Mouse (Mus musculus): Measurements from ENCODE around the gene Arap2. TPM values are rescaled to one million over a fixed set of nuclear protein-coding genes. Genes with fewer than 3 reads are reported as not detected.

Arap2 gene
- total RNA-seq, 2 experiments from 2014 or later: 61.5 to 68.3 TPM

DNA sequence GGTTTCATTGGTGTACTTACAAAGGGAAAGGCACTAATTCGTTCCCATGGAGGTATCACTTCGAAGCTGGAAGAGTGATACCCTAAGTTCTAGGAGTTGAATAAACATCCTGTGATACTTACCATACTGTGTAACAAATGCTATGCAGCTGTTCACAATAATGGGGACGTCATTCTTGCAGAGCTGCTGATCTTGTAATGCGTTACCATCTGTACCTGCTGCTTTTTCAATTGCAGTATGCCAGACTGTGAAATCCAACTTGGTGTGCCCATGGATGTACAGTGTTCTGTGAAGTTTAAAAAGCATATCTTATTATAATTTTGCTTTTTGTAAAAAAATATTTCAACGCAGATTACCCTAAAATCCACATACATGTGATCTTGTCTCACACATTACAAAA, 112.0 kb downstream of the Arap2 start:
- intact Hi-C loops (cut with DNase I): no loop called here
- no peak for DNase-seq (ENCODE audit: low spot score in 2 of 2)

- no peak for DNase-seq (ENCODE audit: low spot score in 2 of 2)
- intact Hi-C loops (cut with DNase I): no loop called here
Observed at GRCm38 (mm10) chr5:62642330-62642729, 123.6 kb downstream of the Arap2 start.

DNA sequence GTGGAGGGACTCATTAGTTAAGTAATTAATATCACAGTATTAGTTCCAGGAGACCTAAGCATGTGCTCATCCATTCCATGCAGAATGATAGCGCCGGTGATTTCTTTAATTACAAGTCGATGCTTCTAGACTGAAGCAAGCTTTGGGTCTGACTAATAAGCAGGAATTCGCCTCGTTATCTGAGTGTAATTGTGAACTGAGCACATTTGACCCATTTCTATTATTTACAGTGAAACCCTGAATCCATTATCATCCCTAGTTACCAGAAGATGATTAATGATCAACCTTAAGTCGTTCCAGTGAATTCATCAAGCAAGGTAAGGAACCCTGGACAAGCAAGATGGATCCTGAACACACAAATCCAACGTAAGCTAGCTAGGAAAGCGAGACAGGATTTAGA, 125.5 kb downstream of the Arap2 start:
- intact Hi-C loops (cut with DNase I): no loop called here
- no peak for DNase-seq (ENCODE audit: low spot score in 2 of 2)

- DNase-seq (ENCODE audit: low spot score in 2 of 2): no peak
- intact Hi-C loops (cut with DNase I): no loop called here
Observed at GRCm38 (mm10) chr5:62636341-62636740, 129.6 kb downstream of the Arap2 start.

- intact Hi-C loops (cut with DNase I): no loop called here
- DNase-seq (ENCODE audit: low spot score in 2 of 2): no peak
Observed at GRCm38 (mm10) chr5:62628901-62629300, 137.1 kb downstream of the Arap2 start.

- no peak for DNase-seq (ENCODE audit: low spot score in 2 of 2)
- intact Hi-C loops (cut with DNase I): no loop called here
Observed at GRCm38 (mm10) chr5:62622848-62623479, 143.0 kb downstream of the Arap2 start.

DNA sequence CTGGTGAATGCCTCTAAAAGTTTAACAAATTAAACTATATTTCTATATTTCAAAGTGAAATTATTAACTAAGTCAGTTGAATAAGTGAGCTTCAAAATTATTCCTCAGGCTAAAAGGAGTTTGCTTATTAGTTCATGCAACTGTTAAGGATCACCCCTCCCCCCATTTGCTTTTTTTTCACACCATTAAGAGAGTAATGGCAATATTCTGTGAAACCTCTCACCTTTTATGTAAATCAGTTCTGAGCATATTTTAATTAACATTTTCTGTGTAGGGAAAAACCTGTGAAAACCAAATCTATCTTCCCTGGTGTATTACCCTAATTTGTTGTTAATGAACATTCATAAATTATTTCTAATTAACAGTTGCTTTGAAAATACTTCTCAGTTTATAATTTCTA, 147.7 kb downstream of the Arap2 start:
- intact Hi-C loops (cut with DNase I): no loop called here

GRCm38 (mm10) chr5:62611990-62612389, 154.0 kb downstream of the Arap2 start:
- no peak for DNase-seq (ENCODE audit: low spot score in 2 of 2)
- intact Hi-C loops (cut with DNase I): no loop called here

More for the DNA sequence above, 147.7 kb downstream of the Arap2 start:
- no peak for DNase-seq (ENCODE audit: low spot score in 2 of 2)

GRCm38 (mm10) chr5:62587348-62587747, 178.6 kb downstream of the Arap2 start:
- no peak for DNase-seq (ENCODE audit: low spot score in 2 of 2)
- intact Hi-C loops (cut with DNase I): no loop called here

DNA sequence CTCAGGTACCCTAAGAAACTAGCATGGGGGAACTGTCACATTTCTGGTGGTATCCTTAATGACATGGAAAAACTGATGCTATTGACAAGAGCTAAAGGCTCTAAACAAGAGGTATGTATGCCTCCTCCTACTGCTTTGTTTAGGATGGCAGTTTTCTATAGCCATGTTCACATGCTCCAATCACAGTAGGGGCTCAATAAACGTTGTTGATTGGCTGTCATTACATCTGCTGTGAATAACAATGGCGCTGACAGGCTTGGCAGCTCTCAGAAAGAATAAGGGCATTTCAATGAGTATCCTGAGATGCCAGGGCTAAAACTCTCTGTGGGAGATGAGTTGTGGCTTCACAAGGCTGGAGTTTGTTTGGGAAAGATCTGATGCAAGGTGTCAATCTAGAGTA, 183.3 kb downstream of the Arap2 start:
- no peak for DNase-seq (ENCODE audit: low spot score in 2 of 2)
- intact Hi-C loops (cut with DNase I): no loop called here

DNA sequence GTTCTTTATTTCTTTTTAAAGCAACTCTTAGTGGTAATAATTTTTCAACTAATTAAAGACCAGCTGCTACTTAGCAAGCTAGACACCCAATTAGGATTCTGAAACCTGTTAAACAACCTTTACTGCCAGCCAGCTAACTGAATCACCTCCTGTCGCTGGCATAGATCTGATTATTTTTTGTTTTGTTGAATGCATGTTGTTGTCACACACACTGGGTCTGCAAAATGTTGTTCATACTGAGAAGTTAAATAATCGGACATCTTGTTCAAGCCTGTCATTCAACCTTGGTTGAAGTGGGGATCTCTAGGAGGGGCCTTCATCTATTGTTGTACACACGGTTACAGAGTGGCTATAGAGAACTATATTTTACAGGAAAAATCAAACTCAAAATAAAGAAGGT, 184.3 kb downstream of the Arap2 start:
- DNase-seq (ENCODE audit: low spot score in 2 of 2): no peak
- intact Hi-C loops (cut with DNase I): no loop called here

DNA sequence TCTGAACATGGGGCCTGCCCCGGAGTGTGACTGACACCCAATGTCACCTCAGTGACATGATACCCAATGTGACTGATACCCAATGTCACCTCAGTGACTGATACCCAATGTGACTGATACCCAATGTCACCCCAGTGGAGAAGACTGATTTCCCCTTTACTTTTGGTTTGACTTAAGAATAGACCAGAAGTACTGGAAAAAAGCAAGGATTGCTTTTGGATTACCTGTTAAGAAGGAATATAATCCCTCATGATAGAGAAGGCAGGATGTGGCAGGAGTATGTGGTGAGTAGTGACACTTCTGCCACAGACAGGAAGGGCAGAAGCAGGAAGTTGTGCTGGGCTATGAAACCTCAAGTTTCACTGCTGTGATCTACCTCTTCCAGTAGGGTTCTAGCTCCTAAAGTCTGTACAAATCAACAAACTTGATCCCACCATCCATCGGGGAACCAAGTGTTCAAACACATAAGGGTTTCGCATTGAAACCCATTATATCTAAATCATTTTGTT, 191.6 kb downstream of the Arap2 start:
- intact Hi-C loops (cut with DNase I): no loop called here

More for the DNA sequence above, 191.6 kb downstream of the Arap2 start:
- DNase-seq (ENCODE audit: low spot score in 2 of 2): no peak

Other genes with a start within 250 kb of the Arap2 start
- not detected for gene Dthd1, start 47.7 kb upstream of the Arap2 start, total RNA-seq (2021)